Mouse (Mus musculus) testis, postnatal 14 days (tissue): ENCODE data around the gene Satb1.

Experiments used
- DNase-seq: peaks from one replicate; pipeline ENCODE4 v3.0.0; 2021; ENCODE audit warnings: low spot score

The Satb1 gene

GRCm38 (mm10) chr17:51832900-51833577 is at the start of gene Satb1:
Gene Satb1, minus strand, starts transcription at chr17:51833290.
- no peak for DNase-seq

DNA sequence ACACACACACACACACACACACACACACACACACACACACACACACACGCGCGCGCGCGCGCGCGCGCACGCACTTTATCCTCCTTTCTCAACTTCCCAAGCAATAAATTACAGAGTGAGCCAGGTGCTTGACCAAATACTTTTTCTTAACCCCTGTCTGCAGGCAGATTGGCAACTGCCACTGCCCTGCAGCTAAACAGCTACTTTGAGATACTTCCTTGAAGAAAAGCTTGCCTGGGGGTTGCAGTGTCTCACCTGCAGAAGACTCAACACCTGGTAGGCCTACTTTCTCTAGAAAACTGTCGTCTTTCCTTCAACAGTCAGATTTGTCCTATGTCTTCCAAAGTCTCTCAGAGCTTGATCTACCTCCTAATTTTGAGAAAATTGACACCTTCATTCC is 49.5 kb upstream of the Satb1 start:
- DNase-seq: no peak

DNA sequence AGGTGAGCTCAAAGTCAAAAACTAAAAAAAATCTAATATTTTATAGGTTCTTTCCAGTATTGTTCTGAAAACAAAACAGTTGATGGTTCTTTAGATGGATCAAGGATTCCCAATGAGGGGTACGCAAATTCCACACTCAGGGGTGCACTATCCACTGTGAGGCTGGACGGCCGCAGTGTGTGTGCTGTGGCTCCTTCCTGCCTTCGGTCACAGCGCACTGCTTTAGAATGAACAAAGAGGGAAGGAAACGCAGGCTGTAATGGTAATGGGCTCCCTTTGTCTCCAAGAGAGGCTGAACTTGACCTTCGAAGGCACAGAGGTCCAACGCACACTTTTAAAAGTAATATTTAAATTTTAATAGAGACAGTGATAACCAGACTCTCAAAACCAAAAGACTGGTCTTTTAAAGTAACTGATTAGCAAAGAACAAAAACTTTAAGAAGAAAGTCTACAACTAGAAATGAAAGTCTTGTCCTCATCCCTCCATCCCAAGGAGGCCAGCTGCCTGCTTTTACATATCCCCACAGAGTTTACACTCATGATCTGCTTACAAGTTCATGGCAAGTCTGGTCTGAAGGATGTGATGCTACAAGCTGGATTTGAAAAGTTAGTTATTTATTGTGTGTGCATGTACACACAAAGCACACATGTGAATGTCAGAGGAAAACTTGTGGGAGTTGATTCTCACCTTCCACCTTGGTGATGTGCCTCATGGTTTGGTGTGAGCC is 48.0 kb upstream of the Satb1 start:
- DNase-seq: no peak

DNA sequence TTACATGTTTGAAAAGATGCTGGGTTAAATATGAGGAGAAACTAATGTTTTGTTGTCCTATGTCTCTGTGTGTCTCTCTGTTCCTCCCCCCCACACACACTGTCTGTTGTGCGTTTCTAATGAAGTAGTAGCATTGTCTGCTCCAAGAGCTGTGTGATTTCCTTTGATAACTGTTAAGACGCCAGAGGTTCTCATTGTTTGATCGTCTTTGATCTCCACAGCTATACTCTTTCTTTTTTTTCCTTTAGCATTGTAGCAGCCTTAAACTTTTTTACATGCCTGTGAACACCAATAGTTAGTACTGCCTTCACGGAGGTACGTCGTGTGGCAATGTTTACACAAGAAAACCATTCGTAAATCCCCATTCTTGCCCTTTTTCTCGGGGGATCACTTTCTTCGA is 47.1 kb upstream of the Satb1 start:
- DNase-seq: no peak

- no peak for DNase-seq
Measured at GRCm38 (mm10) chr17:51879736-51880135, 46.6 kb upstream of the Satb1 start.

GRCm38 (mm10) chr17:51879171-51879570 is 46.1 kb upstream of the Satb1 start:
- DNase-seq: no peak

DNA sequence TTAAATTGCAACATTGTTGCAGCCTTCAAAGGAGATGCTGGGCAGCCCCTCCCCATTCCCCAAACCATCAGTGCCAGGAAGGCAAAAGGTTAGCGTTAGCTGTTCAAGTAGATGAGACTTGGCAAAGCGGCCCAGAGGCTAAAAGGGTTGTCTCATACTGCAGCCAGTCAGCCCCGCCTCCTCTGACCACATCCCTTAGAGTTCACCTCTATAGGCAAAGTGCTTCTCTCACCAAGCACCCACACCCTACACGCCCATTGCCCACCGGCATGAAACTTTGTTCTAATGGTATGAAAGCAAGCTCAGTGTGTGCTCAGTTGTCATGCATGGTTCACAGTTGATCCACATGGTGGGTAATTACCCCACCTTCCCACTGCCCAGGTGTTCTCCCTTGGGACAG is 43.4 kb upstream of the Satb1 start:
- peak; percentile 44 for DNase-seq

GRCm38 (mm10) chr17:51857616-51858015 is 24.5 kb upstream of the Satb1 start:
- no peak for DNase-seq

- no peak for DNase-seq
Measured at GRCm38 (mm10) chr17:51856332-51856731, 23.2 kb upstream of the Satb1 start.

DNA sequence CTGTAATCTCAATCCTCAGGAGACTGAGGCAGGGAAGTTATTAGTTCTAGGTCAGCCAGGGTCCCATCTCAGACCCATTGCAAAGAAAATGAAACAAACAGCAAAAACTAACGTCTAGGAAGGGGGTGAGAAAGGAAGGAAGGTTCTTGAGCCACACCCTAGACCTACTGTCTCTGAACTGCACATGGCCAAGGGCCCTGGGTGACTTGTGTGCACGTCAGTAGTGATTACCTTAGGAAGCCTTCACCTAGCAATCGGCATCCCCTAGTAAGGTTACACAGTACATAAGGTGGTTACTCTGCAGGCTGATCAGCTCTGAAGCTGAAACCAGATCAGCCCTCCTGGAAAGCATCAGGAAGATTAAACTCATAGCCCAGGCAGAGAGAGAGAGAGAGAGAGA is 22.2 kb upstream of the Satb1 start:
- no peak for DNase-seq

DNA sequence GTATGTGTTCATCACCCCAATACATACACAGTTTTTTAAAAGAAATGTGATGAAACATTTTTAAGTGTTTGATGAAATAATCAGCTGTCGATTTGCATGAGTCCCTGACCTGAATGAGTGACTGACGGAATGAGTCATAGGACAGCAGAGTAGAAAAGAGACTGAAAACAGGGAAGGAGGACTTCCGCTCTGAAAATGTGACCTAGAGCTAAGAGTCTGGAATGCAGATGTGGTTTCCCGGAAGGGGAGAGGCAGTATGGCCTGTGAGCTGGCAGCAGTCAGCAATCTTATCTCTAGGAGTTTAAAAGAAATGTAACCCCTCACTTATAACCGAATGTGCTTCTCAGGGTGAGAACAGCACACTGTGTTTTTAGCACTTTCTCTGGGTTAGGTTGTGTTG is 20.9 kb upstream of the Satb1 start:
- no peak for DNase-seq

- DNase-seq: no peak
Measured at GRCm38 (mm10) chr17:51840596-51840995, 7.5 kb upstream of the Satb1 start.

- DNase-seq: no peak
Measured at GRCm38 (mm10) chr17:51839484-51839883, 6.4 kb upstream of the Satb1 start.

DNA sequence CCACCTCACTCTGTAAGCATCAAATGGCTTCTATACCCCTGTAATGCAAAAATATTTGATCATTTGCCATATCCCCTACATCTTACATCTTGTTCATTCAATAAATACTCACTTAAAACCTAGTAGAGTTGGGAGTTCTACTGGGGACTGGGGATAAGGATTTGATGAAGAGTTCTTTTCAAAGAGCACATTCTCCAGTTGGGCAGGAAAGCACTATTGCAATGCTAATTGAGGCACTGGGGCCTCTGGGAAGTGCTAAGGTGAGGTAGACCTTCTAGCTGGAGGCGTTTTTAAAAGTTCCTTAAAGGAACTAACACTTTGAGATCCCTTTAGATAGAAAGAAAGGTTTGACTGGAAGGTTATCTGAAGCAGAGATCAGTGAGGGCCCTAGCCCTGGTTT is 3.8 kb upstream of the Satb1 start:
- no peak for DNase-seq

- DNase-seq: no peak
Measured at GRCm38 (mm10) chr17:51836243-51836642, 3.2 kb upstream of the Satb1 start.

- no peak for DNase-seq
Measured at GRCm38 (mm10) chr17:51833578-51834361, 680 bp upstream of the Satb1 start.

GRCm38 (mm10) chr17:51832421-51832875 is 642 bp downstream of the Satb1 start:
- DNase-seq: no peak

GRCm38 (mm10) chr17:51831702-51832420 is 1.2 kb downstream of the Satb1 start:
- DNase-seq: no peak

DNA sequence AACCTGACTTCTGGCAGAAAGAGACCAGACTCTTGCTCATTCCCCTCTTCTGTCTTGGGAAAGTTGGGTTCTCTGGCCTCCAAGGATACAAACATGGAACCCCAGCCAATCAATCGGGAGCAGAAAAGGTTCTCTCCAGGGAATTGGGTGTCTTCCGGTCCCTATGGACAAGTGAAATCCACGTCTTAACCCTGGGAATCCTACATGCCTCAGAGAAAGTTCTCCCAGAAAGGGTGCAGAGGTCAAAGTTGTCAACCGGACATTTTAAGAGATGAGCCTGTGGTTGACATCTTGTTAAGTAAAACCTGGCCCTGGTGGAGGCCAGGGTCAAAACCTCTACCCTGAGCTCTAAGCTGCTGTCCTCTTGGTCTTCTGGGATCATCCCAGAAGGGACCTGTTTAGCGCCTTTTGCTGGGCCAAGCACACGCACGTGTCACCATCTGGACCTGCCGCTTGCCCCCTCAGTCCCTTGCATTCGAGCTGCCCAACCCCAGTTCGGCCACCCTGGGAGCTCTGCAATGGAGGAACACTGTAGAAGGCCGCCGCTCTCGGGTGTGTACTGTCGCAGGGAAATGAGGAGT is 1.9 kb downstream of the Satb1 start:
- DNase-seq: no peak

GRCm38 (mm10) chr17:51829436-51829835 is 3.7 kb downstream of the Satb1 start:
- DNase-seq: no peak

DNA sequence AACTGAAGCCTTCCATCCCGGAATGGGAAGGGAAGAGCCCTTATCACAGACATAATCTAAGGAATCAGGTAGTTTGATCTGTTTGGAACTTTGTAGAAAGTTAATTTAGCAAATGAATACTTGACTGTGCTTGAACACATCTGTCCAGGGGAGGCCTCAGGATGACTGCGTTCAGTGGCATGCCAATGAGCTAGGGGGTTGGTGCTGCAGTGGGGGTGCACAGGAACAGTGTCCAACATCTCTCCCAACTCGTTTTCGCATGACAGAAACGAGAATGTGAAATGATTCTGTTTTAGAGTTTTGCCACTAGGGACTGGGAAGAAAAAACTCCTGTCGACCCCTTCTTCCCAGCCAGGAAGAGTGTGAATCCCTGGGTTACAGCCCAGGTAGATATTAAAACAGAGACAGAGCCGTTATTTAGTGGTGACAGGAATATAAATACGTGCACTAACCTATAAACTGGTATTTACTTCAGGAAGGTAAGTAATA is 5.1 kb downstream of the Satb1 start:
- no peak for DNase-seq

DNA sequence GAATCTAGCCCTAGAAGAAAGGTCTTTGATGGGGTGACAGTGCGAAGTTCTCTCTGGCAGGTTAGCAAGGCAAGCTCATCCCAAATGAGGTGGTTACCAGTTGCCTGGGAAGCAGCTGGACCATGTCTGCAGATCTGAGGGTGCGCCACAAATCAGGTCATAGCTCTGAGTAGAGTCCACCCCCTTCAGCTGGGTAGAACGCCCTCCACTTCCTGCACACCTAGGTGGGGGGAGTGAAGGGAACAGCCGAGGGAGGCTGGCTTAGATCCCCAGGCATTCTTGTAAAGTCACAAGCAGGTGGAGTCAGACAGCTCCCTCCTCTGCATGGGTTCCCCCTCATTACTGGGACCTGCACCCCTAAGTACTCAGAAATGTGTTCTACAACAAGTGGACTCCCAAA is 6.6 kb downstream of the Satb1 start:
- no peak for DNase-seq
